Mouse (Mus musculus) CH12.LX (cell line): ENCODE data around the gene Amer3. TPM values are rescaled to one million over a fixed set of nuclear protein-coding genes. Genes with fewer than 3 reads are reported as not detected.
"Not testable (repeated sequence)": the region's sequence is repeated elsewhere in the genome, so short reads cannot be mapped to it uniquely, and the experiment has no call there.

Experiments
- DNase-seq: peaks from one replicate; pipeline ENCODE4 v3.0.0-alpha.2; 2013; ENCODE audit errors: extremely low read depth
- H3K27ac ChIP-seq: 2 replicates; pipeline ENCODE4 v1.5.1; 2012; ENCODE audit warnings: low read depth, mild to moderate bottlenecking, control low read depth, moderate library complexity; ENCODE audit not compliant: insufficient read depth
- H3K27me3 ChIP-seq: replicated peaks from 2 replicates; pipeline ENCODE3; 2012; ENCODE audit warnings: inconsistent platforms
- H3K36me3 ChIP-seq, 2 experiments: replicated peaks in 1 of 2; 2 replicates each; pipeline versions ENCODE3 to v1.6.1; 2012; ENCODE audit warnings: inconsistent platforms in 1 of 2, low read length in 1 of 2, mild to moderate bottlenecking in 1 of 2, mixed read lengths in 1 of 2, moderate library complexity in 1 of 2; ENCODE audit not compliant: control insufficient read depth in 1 of 2, insufficient read depth in 1 of 2
- H3K4me1 ChIP-seq, 2 experiments: 2 replicates each; pipeline ENCODE4 v1.6.1; 2012; ENCODE audit warnings: inconsistent platforms in 1 of 2, moderate library complexity in 1 of 2; ENCODE audit not compliant: insufficient read depth in 2 of 2, control insufficient read depth in 1 of 2
- H3K4me2 ChIP-seq: 2 replicates; pipeline ENCODE4 v1.6.1; 2012; ENCODE audit warnings: low read depth, mild to moderate bottlenecking, control low read depth; ENCODE audit not compliant: poor library complexity, insufficient read depth, severe bottlenecking
- H3K4me3 ChIP-seq, 3 experiments: fragments of 150-350 bp in 1 of 3; sonication (generic) in 1 of 3; replicated peaks in 1 of 3; 2 replicates each; pipeline versions ENCODE3 to v1.5.1; 2011 to 2012; ENCODE audit warnings: low read depth in 2 of 3, low read length in 2 of 3, mild to moderate bottlenecking in 2 of 3, moderate library complexity in 2 of 3, control low read depth in 1 of 3, improper control_type of control experiment in 1 of 3, inconsistent platforms in 1 of 3, mixed read lengths in 1 of 3; ENCODE audit not compliant: poor library complexity in 1 of 3
- H3K79me2 ChIP-seq: replicated peaks from 2 replicates; pipeline ENCODE4 v1.6.1; 2012; ENCODE audit warnings: mild to moderate bottlenecking, moderate library complexity; ENCODE audit not compliant: control insufficient read depth, poor library complexity, insufficient read depth, severe bottlenecking; ENCODE audit errors: extremely low read depth
- H3K9ac ChIP-seq: 2 replicates; pipeline ENCODE4 v1.6.1; 2012; ENCODE audit warnings: low read depth, mild to moderate bottlenecking, control low read depth, moderate library complexity; ENCODE audit not compliant: insufficient read depth
- H3K9me3 ChIP-seq: replicated peaks from 2 replicates; pipeline ENCODE3; 2012; ENCODE audit warnings: low read length, inconsistent platforms, mixed read lengths
- BHLHE40 ChIP-seq: IDR thresholded peaks from 2 replicates; pipeline ENCODE4 v1.6.1; 2011; ENCODE audit warnings: mild to moderate bottlenecking, low read depth, low read length, improper control_type of control experiment
- ELF1 ChIP-seq: IDR thresholded peaks from 2 replicates; pipeline ENCODE4 v1.6.1; 2014; ENCODE audit warnings: low read depth, mild to moderate bottlenecking, inconsistent platforms, low read length, improper control_type of control experiment
- EP300 ChIP-seq: IDR thresholded peaks from 2 replicates; pipeline ENCODE4 v1.6.1; 2011; ENCODE audit warnings: low read length, improper control_type of control experiment
- GABPA ChIP-seq: IDR thresholded peaks from 2 replicates; pipeline ENCODE4 v1.6.1; 2012; ENCODE audit warnings: low read depth, low read length, improper control_type of control experiment, inconsistent platforms; ENCODE audit not compliant: insufficient replicate concordance
- IRF4 ChIP-seq: IDR thresholded peaks from 2 replicates; pipeline ENCODE4 v1.6.1; 2014; ENCODE audit warnings: low read depth, mild to moderate bottlenecking, inconsistent platforms, low read length, improper control_type of control experiment
- JUN ChIP-seq: IDR thresholded peaks from 2 replicates; pipeline ENCODE4 v1.6.1; 2011; ENCODE audit warnings: low read depth, mild to moderate bottlenecking, low read length, improper control_type of control experiment, moderate library complexity; ENCODE audit not compliant: insufficient read depth
- JUND ChIP-seq: conservative IDR thresholded peaks from 2 replicates; pipeline ENCODE4 v1.6.1; 2011; ENCODE audit warnings: low read depth, low read length, improper control_type of control experiment
- MAX ChIP-seq: IDR thresholded peaks from 2 replicates; pipeline ENCODE4 v1.6.1; 2011; ENCODE audit warnings: low read length, improper control_type of control experiment
- MAZ ChIP-seq: IDR thresholded peaks from 2 replicates; pipeline ENCODE4 v1.6.1; 2012; ENCODE audit warnings: low read depth, mild to moderate bottlenecking, inconsistent platforms, low read length, improper control_type of control experiment, moderate library complexity
- MXI1 ChIP-seq: IDR thresholded peaks from 2 replicates; pipeline ENCODE4 v1.6.1; 2011; ENCODE audit warnings: mild to moderate bottlenecking, low read depth, low read length, improper control_type of control experiment
- NRF1 ChIP-seq: IDR thresholded peaks from 2 replicates; pipeline ENCODE4 v1.6.1; 2014; ENCODE audit warnings: low read depth, mild to moderate bottlenecking, inconsistent platforms, low read length, improper control_type of control experiment, moderate library complexity
- POLR2AphosphoS2 ChIP-seq: IDR thresholded peaks from 2 replicates; pipeline ENCODE4 v1.6.1; 2011; ENCODE audit warnings: low read depth, low read length, improper control_type of control experiment
- SIN3A ChIP-seq: IDR thresholded peaks from 2 replicates; pipeline ENCODE4 v1.6.1; 2012; ENCODE audit warnings: low read length, improper control_type of control experiment, inconsistent platforms
- SMC3 ChIP-seq: IDR thresholded peaks from 2 replicates; pipeline ENCODE4 v1.6.1; 2011; ENCODE audit warnings: low read depth, low read length, improper control_type of control experiment
- ZC3H11A ChIP-seq: IDR thresholded peaks from 2 replicates; pipeline ENCODE4 v1.6.1; 2012; ENCODE audit warnings: low read depth, mild to moderate bottlenecking, inconsistent platforms, low read length, improper control_type of control experiment
- dilution Hi-C: fragments of 300-500 bp; cut with MboI; formaldehyde crosslinking; loops from 2 replicates; pipeline ENCODE4 v1.14.3; 2020; ENCODE audit warnings: low sequenced_read_pairs; ENCODE audit not compliant: extremely low pct_unique_long_range_greater_than_20kb, extremely low pct_ligation_motif_present
- in situ Hi-C: fragments of 300-500 bp; cut with MboI; formaldehyde crosslinking; loops from 3 replicates; pipeline ENCODE4 v1.14.3; 2019; ENCODE audit warnings: low sequenced_read_pairs, low pct_ligation_motif_present, low pct_unique_long_range_greater_than_20kb, mixed read lengths
- polyA plus RNA-seq: library from polyadenylated mRNA; unstranded; fragments of >175 nt; gene quantifications from 2 replicates; pipeline ENCODE4 v1.2.1, GENCODE M21; 2012; ENCODE audit warnings: low read depth; ENCODE audit not compliant: insufficient read length
- total RNA-seq, 2 experiments: library from RNA; depleted of rRNA; stranded (reverse); fragments of 300-350 nt in 1 of 2; fragments of >200 nt in 1 of 2; gene quantifications; 2 replicates each; pipeline ENCODE4 v1.2.3; 2012 to 2014

Amer3 gene
- total RNA-seq (2012; rRNA removed) (0.04 TPM in 1 of 2 replicates, not detected in the other), total RNA-seq (2014; rRNA removed) (0.09 and 0.17 TPM in 2 replicates), polyA plus RNA-seq (0.15 and 0.20 TPM in 2 replicates)

DNA sequence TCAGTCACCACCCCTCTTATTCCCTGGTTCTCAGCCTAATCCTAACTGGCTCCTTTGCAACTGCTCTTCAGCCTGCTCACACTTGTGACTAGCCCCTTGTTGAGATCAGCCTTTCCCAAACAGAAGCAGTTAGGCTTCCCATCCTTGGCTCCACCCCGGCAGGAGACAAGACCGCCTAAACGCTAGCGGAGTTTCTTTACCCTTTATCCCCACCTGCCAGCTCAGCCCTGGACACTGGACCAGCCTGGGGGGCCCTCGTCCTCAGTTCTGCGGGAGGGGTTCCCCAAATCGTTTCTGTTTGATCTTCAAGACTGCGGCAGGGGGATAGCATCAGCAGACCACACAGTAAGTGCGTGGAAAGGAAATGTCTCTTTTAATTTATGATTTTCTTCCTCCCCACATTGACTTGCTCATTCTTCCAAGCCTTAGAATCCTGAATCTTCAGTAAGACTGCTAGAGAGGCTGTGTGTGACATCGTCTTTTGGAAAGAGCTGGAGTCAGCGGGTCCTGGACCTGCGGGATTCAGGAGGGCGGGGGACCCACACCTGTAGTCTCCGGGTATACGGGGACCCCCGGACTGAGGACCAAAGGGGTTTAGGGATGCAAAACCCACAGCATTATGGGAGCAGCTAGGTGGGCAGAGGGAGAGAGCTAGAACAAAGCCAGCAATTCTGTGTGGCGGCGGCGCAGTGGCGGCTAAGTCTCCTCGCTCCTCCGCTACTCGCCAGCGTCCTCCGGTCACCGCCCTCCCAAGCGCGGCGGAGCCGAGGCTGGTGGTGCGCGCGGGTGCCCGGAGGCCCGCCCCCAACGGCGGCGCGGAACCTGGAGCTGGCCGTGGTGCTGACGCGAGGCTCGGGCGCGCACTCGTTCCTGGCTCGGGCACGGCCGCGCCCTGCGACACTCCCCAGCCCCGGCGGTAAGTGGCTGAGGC, at the start of gene Amer3:
Amer3 (plus strand) TSS at position 807 of the 931 bp plus-strand sequence.
- Histone ChIP-seq H3K9me3 (no peaks in the 10 kb centered on the region), H3K27me3 (peaks cover 31% of the 10 kb centered on the region), H3K79me2 (no peaks in the 10 kb centered on the region), H3K27ac (no peak within 1 kb of the TSS), H3K9ac (no peak within 1 kb of the TSS), H3K4me2 (peak within 1 kb of the TSS; percentile 86), H3K4me1 (peaks cover 7 to 9% of the 10 kb centered on the region in 2 experiments), H3K36me3 (no peaks in the 10 kb centered on the region), H3K4me3 (peak within 1 kb of the TSS in 1 of 3 experiments; percentile 14)
- dilution Hi-C loops (no loop called here), in situ Hi-C loops (no loop called here)
- peak; percentile 38 for DNase-seq
- peak; percentile 84 for TF ChIP-seq SIN3A
- TF ChIP-seq NRF1 = peak; percentile 24; the same call in 1 of the 2 replicates
- TF ChIP-seq MXI1 = peak; percentile 85
- TF ChIP-seq IRF4 = peak; percentile 25; the same call in 1 of the 2 replicates
- no peak for TF ChIP-seq ELF1
- TF ChIP-seq BHLHE40 = no peak
- TF ChIP-seq EP300 = no peak
- TF ChIP-seq MAX = no peak
- TF ChIP-seq ZC3H11A = no peak
- TF ChIP-seq SMC3 = 0 out of 2 replicates have a peak, but pooled peaks have one; percentile 5
- TF ChIP-seq POLR2AphosphoS2 = no peak
- TF ChIP-seq JUND = no peak
- no peak for TF ChIP-seq JUN
- no peak for TF ChIP-seq GABPA
- no peak for TF ChIP-seq MAZ

DNA sequence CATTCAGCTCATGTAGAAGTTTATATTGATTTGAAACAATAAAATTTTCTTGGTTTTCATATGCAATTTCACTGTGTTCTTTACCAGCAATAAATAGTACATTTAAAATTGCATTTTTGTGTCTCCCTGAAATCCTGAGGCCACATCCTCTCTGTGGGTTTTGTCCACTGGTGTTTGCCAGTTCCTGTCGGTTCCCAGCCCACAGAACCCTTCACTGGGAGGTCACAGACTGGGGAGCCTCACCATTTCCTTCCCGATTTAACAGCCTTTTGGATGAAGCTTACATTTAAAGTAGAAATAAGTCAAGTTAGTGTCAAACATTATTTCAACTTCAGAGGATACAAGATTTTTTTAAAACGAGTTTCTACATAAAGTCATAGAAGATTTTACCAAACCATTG, 44.9 kb upstream of the Amer3 start:
- H3K4me3 ChIP-seq, H3K79me2 ChIP-seq, DNase-seq, H3K36me3 ChIP-seq, in situ Hi-C loops, H3K4me2 ChIP-seq, H3K9ac ChIP-seq, H3K27ac ChIP-seq, dilution Hi-C loops, H3K9me3 ChIP-seq: not testable (repeated sequence)
- H3K27me3 ChIP-seq = peaks cover 18% of the 10 kb centered on the region
- H3K4me1 ChIP-seq = peaks cover 8 to 15% of the 10 kb centered on the region in 2 experiments

DNA sequence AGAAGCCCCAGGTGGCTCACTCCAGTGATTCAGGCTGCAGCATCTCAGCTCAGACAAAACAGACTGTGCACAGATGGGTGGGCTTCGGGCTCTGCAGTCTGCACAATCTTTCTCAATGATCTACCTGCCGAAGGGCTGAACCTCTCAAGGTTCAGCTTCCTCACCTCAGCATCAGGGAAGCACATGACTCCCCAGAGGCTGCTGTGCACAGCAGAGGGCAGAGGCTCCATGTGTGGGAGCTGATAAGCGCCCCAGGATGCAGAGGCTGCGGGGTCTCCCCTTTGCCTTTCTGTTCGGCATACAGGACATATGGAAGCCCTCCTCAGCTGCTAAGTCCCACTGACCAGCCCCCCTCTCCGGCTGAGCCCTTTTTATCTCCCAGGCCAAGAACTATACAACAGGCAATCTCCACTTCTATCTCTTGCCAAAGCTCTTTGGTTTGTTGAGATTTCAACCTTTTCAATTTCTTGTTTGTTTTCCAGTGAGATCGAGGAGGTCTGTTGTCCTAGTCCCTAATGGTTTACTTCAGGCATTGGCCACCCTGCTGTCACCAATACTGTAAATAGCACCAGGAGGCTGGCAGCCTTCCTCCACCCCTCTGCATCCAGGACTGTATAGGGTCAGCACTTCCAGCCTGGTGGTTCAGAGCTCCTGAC, 44.3 kb upstream of the Amer3 start, which contains the start of gene Cfc1:
Cfc1 (plus strand) TSS at position 606 of the 656 bp plus-strand sequence.
- DNase-seq, H3K27ac ChIP-seq, H3K79me2 ChIP-seq, H3K4me3 ChIP-seq, dilution Hi-C loops, in situ Hi-C loops, H3K9me3 ChIP-seq, H3K36me3 ChIP-seq, H3K9ac ChIP-seq: not testable (repeated sequence)
- H3K4me2 ChIP-seq = 0 out of 2 replicates have a peak within 1 kb of the TSS, but pooled peaks have one; percentile 23
- H3K27me3 ChIP-seq = peaks cover 18% of the 10 kb centered on the region
- H3K4me1 ChIP-seq = peaks cover 8 to 15% of the 10 kb centered on the region in 2 experiments
